ENCODE assay signal across 9 mouse cellular contexts in genomic region chr1:170844380-170844779, GRCm38 (mm10). TPM values are rescaled to one million over a fixed set of nuclear protein-coding genes. Genes with fewer than 3 reads are reported as not detected.
DNase-seq lines count a peak whose midpoint lies in the region; ATAC-seq and TF ChIP-seq lines count a peak whose summit lies in the region.
"Had no signal": no experiment of that assay in that cellular context is flagged by ENCODE, and none has a peak within 500 bp of the region (broad histone marks: within the 10 kb centered on the region; RNA-seq: fewer than 3 reads in every experiment).

No protein-coding gene starts in this region.

- no peak overlapping the region for H3K27ac ChIP-seq in liver, embryonic 12.5 days

- no peak for ATAC-seq in liver, embryonic 12.5 days

- H3K4me3 ChIP-seq in liver, embryonic 12.5 days, result no peak overlapping the region
- H3K4me3 ChIP-seq: liver, embryonic 13.5 days had no signal

- no peak overlapping the region for H3K4me2 ChIP-seq in liver, embryonic 12.5 days

- H3K9me3 ChIP-seq in liver, embryonic 12.5 days (replicated peaks), result no peaks in the 10 kb centered on the region
- H3K9me3 ChIP-seq: liver, embryonic 13.5 days had no signal

- WGBS in liver, embryonic 12.5 days (ENCODE audit: insufficient replicate concordance), result 54% methylated on average over 8 of the region's 8 CpGs

- peaks cover 51% of the 10 kb centered on the region for H3K36me3 ChIP-seq in liver, embryonic 12.5 days

- peaks cover 38% of the 10 kb centered on the region for H3K4me1 ChIP-seq in liver, embryonic 12.5 days

- peak; percentile 23 to 36 for DNase-seq in cerebellum, postnatal 14 days
- no peak for DNase-seq in cerebellum, postnatal 36 days
- DNase-seq in liver, result peak; percentile 54
- DNase-seq in brain, embryonic 14.5 days (ENCODE audit: low read depth), result peak; percentile 62
- DNase-seq in lung, postnatal 36 days, result peak; percentile 34
- no peak for DNase-seq in layer of hippocampus, postnatal 36 days
- DNase-seq in right cerebral cortex, postnatal 25 days, result no peak
- DNase-seq: liver, embryonic 13.5 days had no signal

- peak; percentile 64; the same call in 1 of the 2 replicates for TF ChIP-seq CTCF in brain, embryonic 14.5 days (IDR thresholded peaks at IDR 0.05; ENCODE audit: borderline replicate concordance, extremely low read depth, insufficient read depth, insufficient read length)

- H3K9ac ChIP-seq in liver, embryonic 12.5 days, result no peak overlapping the region

- no peak for TF ChIP-seq POLR2A in brain, embryonic 14.5 days (IDR thresholded peaks at IDR 0.05; ENCODE audit: borderline replicate concordance, extremely low read depth, insufficient read depth, insufficient read length, poor library complexity, severe bottlenecking)

- H3K27me3 ChIP-seq in liver, embryonic 12.5 days (replicated peaks), result no peaks in the 10 kb centered on the region
- H3K27me3 ChIP-seq: liver, embryonic 13.5 days had no signal

RNA-seq across cellular contexts. Expression of gene Atf6, which starts 23.2 kb away (rescaled TPM):
- polyA plus RNA-seq in liver, embryonic 12.5 days (2016; fragmentation: Nextera tagmentation; extraction: Ambion mirVana), result 9.6 and 10.6 TPM in 2 replicates
- polyA plus RNA-seq in brain, embryonic 14.5 days (2012; rRNA removed), result 8.9 and 10.9 TPM in 2 replicates
- total RNA-seq in layer of hippocampus, postnatal 36 days (2021), result 10 to 100 TPM; 48.7 to 50.9 TPM

RNA-seq across cellular contexts. Expression of gene Gm26620, which starts 40.5 kb away (rescaled TPM):
- polyA plus RNA-seq in liver, embryonic 12.5 days (2016; fragmentation: Nextera tagmentation; extraction: Ambion mirVana), result 0.46 and 0.50 TPM in 2 replicates
- polyA plus RNA-seq in brain, embryonic 14.5 days (2012; rRNA removed), result 0.67 and 0.97 TPM in 2 replicates
- total RNA-seq in layer of hippocampus, postnatal 36 days (2021), result under 1 TPM; 0.48 to 0.60 TPM

RNA-seq across cellular contexts. Expression of gene Dusp12, which starts 41.0 kb away (rescaled TPM):
- 25.7 and 27.3 TPM in 2 replicates for polyA plus RNA-seq in liver, embryonic 12.5 days (2016; fragmentation: Nextera tagmentation; extraction: Ambion mirVana)
- polyA plus RNA-seq in brain, embryonic 14.5 days (2012; rRNA removed), result 41.5 and 43.8 TPM in 2 replicates
- total RNA-seq in layer of hippocampus, postnatal 36 days (2021), result 10 to 100 TPM; 14.8 to 15.6 TPM

Comparison
In these comparisons a context has a peak if more than half of its experiments do, and no peak if none do; other contexts are left out.
1. DNase-seq: peak in cerebellum, postnatal 14 days (2 of 2), liver (single experiment), brain, embryonic 14.5 days (single experiment) and lung, postnatal 36 days (single experiment); none in cerebellum, postnatal 36 days (0 of 2), layer of hippocampus, postnatal 36 days (0 of 2) and right cerebral cortex, postnatal 25 days (single experiment).